Mouse (Mus musculus): ENCODE measurements at regions not wholly inside any gene's neighbourhood (a gene's known extent, or its start where the extent isn't known, plus 50 kb on each side); places are given as distances from the start of the nearest gene placed in this dataset.

- TF ChIP-seq CTCF (IDR thresholded peaks at IDR 0.05; ENCODE audit: low read depth, low read length) (no peak), POLR2A (IDR thresholded peaks at IDR 0.05; ENCODE audit: borderline replicate concordance, low read depth, low read length) (no peak)
These were observed 334.0 kb downstream of the Cxcl12 start for GRCm38 (mm10) chr6:117502346-117502745.
